Mouse (Mus musculus): ENCODE data around the gene Gm17018. TPM values are rescaled to one million over a fixed set of nuclear protein-coding genes. Genes with fewer than 3 reads are reported as not detected.

The Gm17018 gene
- polyA plus RNA-seq, 1 experiment from 2014 or later, result 35.0 TPM

- Histone ChIP-seq H3K27ac (no peak overlapping the region), H3K4me3 (no peak overlapping the region), H3K27me3 (ENCODE audit: insufficient read depth, poor library complexity, severe bottlenecking) (peaks cover 7% of the 10 kb centered on the region), H3K4me1 (peaks cover 22% of the 10 kb centered on the region), H3K9me3 (no peaks in the 10 kb centered on the region), H3K36me3 (peaks cover 17% of the 10 kb centered on the region)
- WGBS, result 67% methylated on average over 7 of the region's 7 CpGs
- no peak for DNase-seq (ENCODE audit: low spot score)
Measured at GRCm38 (mm10) chr19:45621061-45621460, 60.6 kb downstream of the Gm17018 start.

- H3K27ac ChIP-seq, result no peak overlapping the region
- WGBS, result 62% methylated on average over 5 of the region's 5 CpGs
- peaks cover 7% of the 10 kb centered on the region for H3K27me3 ChIP-seq (ENCODE audit: insufficient read depth, poor library complexity, severe bottlenecking)
- H3K4me1 ChIP-seq, result peaks cover 18% of the 10 kb centered on the region
- no peak overlapping the region for H3K4me3 ChIP-seq
- DNase-seq (ENCODE audit: low spot score), result no peak
- H3K9me3 ChIP-seq, result no peaks in the 10 kb centered on the region
- H3K36me3 ChIP-seq, result peaks cover 21% of the 10 kb centered on the region
Measured at GRCm38 (mm10) chr19:45622144-45622543, 61.7 kb downstream of the Gm17018 start.

- no peaks in the 10 kb centered on the region for H3K9me3 ChIP-seq
- no peak for DNase-seq (ENCODE audit: low spot score)
- peaks cover 7% of the 10 kb centered on the region for H3K27me3 ChIP-seq (ENCODE audit: insufficient read depth, poor library complexity, severe bottlenecking)
- peaks cover 21% of the 10 kb centered on the region; the same call in 1 of the 2 replicates for H3K4me1 ChIP-seq
- H3K27ac ChIP-seq, result no peak overlapping the region; the same call in 1 of the 2 replicates
- no peak overlapping the region for H3K4me3 ChIP-seq
- 79% methylated on average over 4 of the region's 4 CpGs for WGBS
- peaks cover 24% of the 10 kb centered on the region for H3K36me3 ChIP-seq
Measured at GRCm38 (mm10) chr19:45623710-45624109, 63.3 kb downstream of the Gm17018 start.

GRCm38 (mm10) chr19:45627036-45627435, 66.6 kb downstream of the Gm17018 start:
- Histone ChIP-seq H3K9me3 (no peaks in the 10 kb centered on the region), H3K4me3 (no peak overlapping the region), H3K36me3 (peaks cover 20% of the 10 kb centered on the region), H3K27me3 (ENCODE audit: insufficient read depth, poor library complexity, severe bottlenecking) (no peaks in the 10 kb centered on the region), H3K4me1 (peaks cover 31% of the 10 kb centered on the region), H3K27ac (no peak overlapping the region)
- DNase-seq (ENCODE audit: low spot score), result no peak
- 17% methylated on average over 3 of the region's 3 CpGs for WGBS

- Histone ChIP-seq H3K4me1 (peaks cover 37% of the 10 kb centered on the region), H3K27ac (no peak overlapping the region), H3K9me3 (no peaks in the 10 kb centered on the region), H3K4me3 (no peak overlapping the region), H3K36me3 (peaks cover 20% of the 10 kb centered on the region), H3K27me3 (ENCODE audit: insufficient read depth, poor library complexity, severe bottlenecking) (no peaks in the 10 kb centered on the region)
- WGBS, result 72% methylated on average over 6 of the region's 6 CpGs
- no peak for DNase-seq (ENCODE audit: low spot score)
Measured at GRCm38 (mm10) chr19:45628649-45629048, 68.2 kb downstream of the Gm17018 start.

GRCm38 (mm10) chr19:45629219-45629618, 68.8 kb downstream of the Gm17018 start:
- WGBS, result 92% methylated on average over 3 of the region's 3 CpGs
- DNase-seq (ENCODE audit: low spot score), result no peak
- H3K36me3 ChIP-seq, result peaks cover 18% of the 10 kb centered on the region
- H3K27me3 ChIP-seq (ENCODE audit: insufficient read depth, poor library complexity, severe bottlenecking), result no peaks in the 10 kb centered on the region
- H3K27ac ChIP-seq, result no peak overlapping the region
- H3K4me3 ChIP-seq, result no peak overlapping the region
- H3K9me3 ChIP-seq, result no peaks in the 10 kb centered on the region
- peaks cover 37% of the 10 kb centered on the region for H3K4me1 ChIP-seq

Other genes starting within 250 kb of the Gm17018 start
- gene Btrc, start 196.9 kb upstream of the Gm17018 start, polyA plus RNA-seq (2016; fragmentation: Nextera tagmentation; extraction: Ambion mirVana), result 46.9 and 47.8 TPM in 2 replicates
- gene Poll, start 84 bp upstream of the Gm17018 start, polyA plus RNA-seq (2016; fragmentation: Nextera tagmentation; extraction: Ambion mirVana), result 19.2 and 19.4 TPM in 2 replicates
- 5.5 and 6.0 TPM in 2 replicates for gene Fbxw4, start 99.7 kb downstream of the Gm17018 start, polyA plus RNA-seq (2016; fragmentation: Nextera tagmentation; extraction: Ambion mirVana)
- gene Fgf8, start 182.3 kb downstream of the Gm17018 start, polyA plus RNA-seq (2016; fragmentation: Nextera tagmentation; extraction: Ambion mirVana), result 1.9 and 8.8 TPM in 2 replicates
- 12.3 and 13.6 TPM in 2 replicates for gene Npm3, start 189.0 kb downstream of the Gm17018 start, polyA plus RNA-seq (2016; fragmentation: Nextera tagmentation; extraction: Ambion mirVana)
- 39.6 and 52.5 TPM in 2 replicates for gene Mgea5, start 223.2 kb downstream of the Gm17018 start, polyA plus RNA-seq (2016; fragmentation: Nextera tagmentation; extraction: Ambion mirVana)

All from heart, embryonic 10.5 days (tissue).